Mouse (Mus musculus) CH12.LX (cell line): ENCODE measurements around the gene Neb. TPM values are rescaled to one million over a fixed set of nuclear protein-coding genes. Genes with fewer than 3 reads are reported as not detected.

Experiments used
- DNase-seq: peaks from one replicate; pipeline ENCODE4 v3.0.0-alpha.2; 2013; ENCODE audit errors: extremely low read depth
- H3K27ac ChIP-seq: 2 replicates; pipeline ENCODE4 v1.5.1; 2012; ENCODE audit warnings: low read depth, mild to moderate bottlenecking, control low read depth, moderate library complexity; ENCODE audit not compliant: insufficient read depth
- H3K27me3 ChIP-seq: replicated peaks from 2 replicates; pipeline ENCODE3; 2012; ENCODE audit warnings: inconsistent platforms
- H3K36me3 ChIP-seq, 2 experiments: replicated peaks in 1 of 2; 2 replicates each; pipeline versions ENCODE3 to v1.6.1; 2012; ENCODE audit warnings: inconsistent platforms in 1 of 2, low read length in 1 of 2, mild to moderate bottlenecking in 1 of 2, mixed read lengths in 1 of 2, moderate library complexity in 1 of 2; ENCODE audit not compliant: control insufficient read depth in 1 of 2, insufficient read depth in 1 of 2
- H3K4me1 ChIP-seq, 2 experiments: 2 replicates each; pipeline ENCODE4 v1.6.1; 2012; ENCODE audit warnings: inconsistent platforms in 1 of 2, moderate library complexity in 1 of 2; ENCODE audit not compliant: insufficient read depth in 2 of 2, control insufficient read depth in 1 of 2
- H3K4me2 ChIP-seq: 2 replicates; pipeline ENCODE4 v1.6.1; 2012; ENCODE audit warnings: low read depth, mild to moderate bottlenecking, control low read depth; ENCODE audit not compliant: poor library complexity, insufficient read depth, severe bottlenecking
- H3K4me3 ChIP-seq, 3 experiments: fragments of 150-350 bp in 1 of 3; sonication (generic) in 1 of 3; replicated peaks in 1 of 3; 2 replicates each; pipeline versions ENCODE3 to v1.5.1; 2011 to 2012; ENCODE audit warnings: low read depth in 2 of 3, low read length in 2 of 3, mild to moderate bottlenecking in 2 of 3, moderate library complexity in 2 of 3, control low read depth in 1 of 3, improper control_type of control experiment in 1 of 3, inconsistent platforms in 1 of 3, mixed read lengths in 1 of 3; ENCODE audit not compliant: poor library complexity in 1 of 3
- H3K79me2 ChIP-seq: replicated peaks from 2 replicates; pipeline ENCODE4 v1.6.1; 2012; ENCODE audit warnings: mild to moderate bottlenecking, moderate library complexity; ENCODE audit not compliant: control insufficient read depth, poor library complexity, insufficient read depth, severe bottlenecking; ENCODE audit errors: extremely low read depth
- H3K9ac ChIP-seq: 2 replicates; pipeline ENCODE4 v1.6.1; 2012; ENCODE audit warnings: low read depth, mild to moderate bottlenecking, control low read depth, moderate library complexity; ENCODE audit not compliant: insufficient read depth
- H3K9me3 ChIP-seq: replicated peaks from 2 replicates; pipeline ENCODE3; 2012; ENCODE audit warnings: low read length, inconsistent platforms, mixed read lengths
- BHLHE40 ChIP-seq: IDR thresholded peaks from 2 replicates; pipeline ENCODE4 v1.6.1; 2011; ENCODE audit warnings: mild to moderate bottlenecking, low read depth, low read length, improper control_type of control experiment
- CHD2 ChIP-seq: IDR thresholded peaks from 2 replicates; pipeline ENCODE4 v1.6.1; 2011; ENCODE audit warnings: low read length, improper control_type of control experiment
- E2F4 ChIP-seq: IDR thresholded peaks from 2 replicates; pipeline ENCODE4 v1.6.1; 2011; ENCODE audit warnings: low read depth, low read length, improper control_type of control experiment; ENCODE audit not compliant: insufficient replicate concordance
- ELF1 ChIP-seq: IDR thresholded peaks from 2 replicates; pipeline ENCODE4 v1.6.1; 2014; ENCODE audit warnings: low read depth, mild to moderate bottlenecking, inconsistent platforms, low read length, improper control_type of control experiment
- EP300 ChIP-seq: IDR thresholded peaks from 2 replicates; pipeline ENCODE4 v1.6.1; 2011; ENCODE audit warnings: low read length, improper control_type of control experiment
- ETS1 ChIP-seq: conservative IDR thresholded peaks from 2 replicates; pipeline ENCODE4 v1.6.1; 2012; ENCODE audit warnings: low read depth, mild to moderate bottlenecking, inconsistent platforms, low read length, improper control_type of control experiment, moderate library complexity
- GABPA ChIP-seq: IDR thresholded peaks from 2 replicates; pipeline ENCODE4 v1.6.1; 2012; ENCODE audit warnings: low read depth, low read length, improper control_type of control experiment, inconsistent platforms; ENCODE audit not compliant: insufficient replicate concordance
- JUN ChIP-seq: IDR thresholded peaks from 2 replicates; pipeline ENCODE4 v1.6.1; 2011; ENCODE audit warnings: low read depth, mild to moderate bottlenecking, low read length, improper control_type of control experiment, moderate library complexity; ENCODE audit not compliant: insufficient read depth
- MAFK ChIP-seq: IDR thresholded peaks from 2 replicates; pipeline ENCODE4 v1.6.1; 2011; ENCODE audit warnings: low read length, improper control_type of control experiment; ENCODE audit not compliant: insufficient replicate concordance
- MAX ChIP-seq: IDR thresholded peaks from 2 replicates; pipeline ENCODE4 v1.6.1; 2011; ENCODE audit warnings: low read length, improper control_type of control experiment
- MEF2A ChIP-seq: IDR thresholded peaks from 2 replicates; pipeline ENCODE4 v1.6.1; 2014; ENCODE audit warnings: low read depth, mild to moderate bottlenecking, inconsistent platforms, low read length, improper control_type of control experiment, borderline replicate concordance
- MXI1 ChIP-seq: IDR thresholded peaks from 2 replicates; pipeline ENCODE4 v1.6.1; 2011; ENCODE audit warnings: mild to moderate bottlenecking, low read depth, low read length, improper control_type of control experiment
- MYC ChIP-seq: IDR thresholded peaks from 2 replicates; pipeline ENCODE4 v1.6.1; 2011; ENCODE audit warnings: low read depth, mild to moderate bottlenecking, improper control_type of control experiment, low read length
- NELFE ChIP-seq: IDR thresholded peaks from 2 replicates; pipeline ENCODE4 v1.6.1; 2011; ENCODE audit warnings: low read depth, low read length, improper control_type of control experiment
- NRF1 ChIP-seq: IDR thresholded peaks from 2 replicates; pipeline ENCODE4 v1.6.1; 2014; ENCODE audit warnings: low read depth, mild to moderate bottlenecking, inconsistent platforms, low read length, improper control_type of control experiment, moderate library complexity
- POLR2AphosphoS2 ChIP-seq: IDR thresholded peaks from 2 replicates; pipeline ENCODE4 v1.6.1; 2011; ENCODE audit warnings: low read depth, low read length, improper control_type of control experiment
- RAD21 ChIP-seq: IDR thresholded peaks from 2 replicates; pipeline ENCODE4 v1.6.1; 2011; ENCODE audit warnings: low read depth, mild to moderate bottlenecking, low read length, improper control_type of control experiment, moderate library complexity
- RCOR1 ChIP-seq: conservative IDR thresholded peaks from 2 replicates; pipeline ENCODE4 v1.6.1; 2012; ENCODE audit warnings: low read depth, mild to moderate bottlenecking, inconsistent platforms, low read length, improper control_type of control experiment
- SIN3A ChIP-seq: IDR thresholded peaks from 2 replicates; pipeline ENCODE4 v1.6.1; 2012; ENCODE audit warnings: low read length, improper control_type of control experiment, inconsistent platforms
- TCF12 ChIP-seq: IDR thresholded peaks from 2 replicates; pipeline ENCODE4 v1.6.1; 2014; ENCODE audit warnings: low read depth, mild to moderate bottlenecking, inconsistent platforms, low read length, improper control_type of control experiment
- dilution Hi-C: fragments of 300-500 bp; cut with MboI; formaldehyde crosslinking; loops from 2 replicates; pipeline ENCODE4 v1.14.3; 2020; ENCODE audit warnings: low sequenced_read_pairs; ENCODE audit not compliant: extremely low pct_unique_long_range_greater_than_20kb, extremely low pct_ligation_motif_present
- in situ Hi-C: fragments of 300-500 bp; cut with MboI; formaldehyde crosslinking; loops from 3 replicates; pipeline ENCODE4 v1.14.3; 2019; ENCODE audit warnings: low sequenced_read_pairs, low pct_ligation_motif_present, low pct_unique_long_range_greater_than_20kb, mixed read lengths
- polyA plus RNA-seq: library from polyadenylated mRNA; unstranded; fragments of >175 nt; gene quantifications from 2 replicates; pipeline ENCODE4 v1.2.1, GENCODE M21; 2012; ENCODE audit warnings: low read depth; ENCODE audit not compliant: insufficient read length
- total RNA-seq, 2 experiments: library from RNA; depleted of rRNA; stranded (reverse); fragments of 300-350 nt in 1 of 2; fragments of >200 nt in 1 of 2; gene quantifications; 2 replicates each; pipeline ENCODE4 v1.2.3; 2012 to 2014

Gene Neb
- 0.84 and 1.5 TPM in 2 replicates for total RNA-seq (2012; rRNA removed)
- 1.6 and 1.7 TPM in 2 replicates for total RNA-seq (2014; rRNA removed)
- 1.5 and 1.8 TPM in 2 replicates for polyA plus RNA-seq

DNA sequence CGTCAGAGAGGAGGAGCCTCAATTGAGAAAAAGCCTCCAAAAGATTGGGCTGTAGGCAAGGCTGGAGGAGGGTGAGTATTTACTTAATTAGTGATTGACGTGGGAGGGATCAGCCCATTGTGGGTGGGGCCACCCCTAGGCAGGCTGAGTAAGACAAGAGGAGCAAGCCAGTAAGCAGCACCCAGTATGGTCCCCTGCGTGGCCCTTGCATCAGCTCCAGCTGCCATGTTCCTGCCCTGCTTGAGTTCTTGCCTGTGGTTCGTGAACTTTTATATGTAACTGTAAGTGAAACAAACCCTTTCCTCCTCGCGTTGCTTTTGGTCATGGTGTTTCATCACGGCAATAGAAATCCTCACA is at the start of gene Neb:
Neb (minus strand) TSS at position 27 of the 357 bp plus-strand sequence.
- Histone ChIP-seq H3K4me2 (peak within 1 kb of the TSS; percentile 36; the same call in 1 of the 2 replicates), H3K27ac (no peak within 1 kb of the TSS), H3K4me1 (no peaks in the 10 kb centered on the region), H3K36me3 (no peaks in the 10 kb centered on the region), H3K79me2 (no peaks in the 10 kb centered on the region), H3K4me3 (no peak within 1 kb of the TSS), H3K9me3 (no peaks in the 10 kb centered on the region), H3K27me3 (no peaks in the 10 kb centered on the region), H3K9ac (no peak within 1 kb of the TSS)
- TF ChIP-seq BHLHE40 (no peak), MYC (no peak), MAFK (no peak), NRF1 (no peak), GABPA (no peak), POLR2AphosphoS2 (no peak), MAX (no peak), CHD2 (no peak), ELF1 (no peak), TCF12 (no peak), NELFE (no peak), RAD21 (no peak), SIN3A (no peak), EP300 (no peak), E2F4 (no peak), JUN (no peak), MXI1 (no peak)
- no peak for DNase-seq
- in situ Hi-C loops (loop anchor here (10.0 kb wide), 1 partner anchor 54 kb away; no protein-coding TSS in a partner anchor), dilution Hi-C loops (no loop called here)

DNA sequence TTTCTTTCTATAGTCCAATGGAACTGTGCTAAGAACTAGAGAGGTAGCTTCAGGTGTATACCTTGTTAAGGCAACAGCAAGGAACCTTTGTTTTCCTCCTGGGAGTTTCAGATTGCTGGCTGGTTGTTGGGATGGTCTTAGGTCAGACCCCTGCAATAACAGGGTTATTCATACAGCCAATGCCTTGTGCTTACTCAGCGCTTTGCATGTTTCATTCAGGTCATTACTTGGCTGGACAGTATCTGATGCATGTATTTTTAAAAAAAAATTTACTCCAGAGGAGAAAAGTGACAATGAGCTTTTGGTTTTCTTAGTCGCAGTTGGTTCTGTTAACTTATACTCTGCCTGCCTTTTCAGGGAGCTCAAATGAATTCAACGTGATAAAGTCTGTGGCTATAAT is 49.1 kb upstream of the Neb start:
- H3K9ac ChIP-seq, result no peak overlapping the region
- H3K79me2 ChIP-seq, result peaks cover 20% of the 10 kb centered on the region
- H3K4me1 ChIP-seq, result peaks cover 5 to 45% of the 10 kb centered on the region in 2 experiments; a peak in 3 of 4 replicates
- peaks cover 3% of the 10 kb centered on the region for H3K27me3 ChIP-seq
- no peak for DNase-seq
- no peaks in the 10 kb centered on the region for H3K9me3 ChIP-seq
- dilution Hi-C loops (no loop called here), in situ Hi-C loops (no loop called here)
- H3K27ac ChIP-seq, result no peak overlapping the region
- no peak overlapping the region for H3K4me2 ChIP-seq
- H3K36me3 ChIP-seq, result no peaks in the 10 kb centered on the region
- no peak overlapping the region for H3K4me3 ChIP-seq
- TF ChIP-seq RCOR1 (no peak), ETS1 (no peak), MAX (no peak), GABPA (no peak), JUN (no peak), MEF2A (no peak), NELFE (no peak), MAFK (peak; percentile 67)
